Mouse (Mus musculus): ENCODE results near the gene Hbq1a.

Hbq1a gene

DNA sequence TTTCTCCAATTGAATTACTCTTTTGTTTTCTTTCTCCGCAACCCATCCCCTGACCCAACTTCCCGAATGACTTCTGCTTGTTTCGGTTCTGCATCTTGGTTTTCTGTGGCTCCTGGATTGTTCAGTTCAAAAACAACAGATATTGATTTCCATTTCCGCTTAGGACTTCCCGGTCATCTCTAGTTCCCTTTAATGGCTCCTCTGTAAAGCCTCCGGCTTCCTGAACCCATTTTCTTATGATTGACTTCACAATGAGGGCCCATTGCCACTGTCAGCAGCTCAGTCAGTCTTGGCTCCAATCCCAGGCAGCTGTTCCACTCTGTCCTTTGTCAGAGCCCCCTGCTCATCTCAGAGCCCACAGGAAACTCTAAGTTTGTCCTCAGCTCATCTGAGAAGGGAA is 31.2 kb downstream of the Hbq1a start:
- no peak for DNase-seq (ENCODE audit: low spot score)

DNA sequence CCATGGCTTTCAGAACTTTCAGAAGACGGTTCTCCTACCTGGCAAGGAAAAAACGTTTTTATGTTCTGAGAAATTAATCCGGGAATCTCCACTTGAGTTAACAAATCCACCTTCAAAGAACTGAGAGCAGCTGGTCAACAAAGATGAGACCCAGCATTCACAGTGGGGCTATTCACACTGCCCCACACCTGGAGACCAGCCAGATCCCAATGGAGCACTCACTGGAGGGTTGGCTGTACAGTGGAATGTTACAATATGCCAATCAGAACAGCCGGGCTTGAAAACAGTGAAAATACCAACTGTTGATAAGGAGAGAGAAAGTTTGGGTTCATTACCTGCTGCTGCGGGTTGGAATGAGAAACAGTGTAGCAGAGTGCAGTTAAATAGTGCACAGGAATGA is 32.0 kb downstream of the Hbq1a start:
- DNase-seq (ENCODE audit: low spot score): no peak

DNA sequence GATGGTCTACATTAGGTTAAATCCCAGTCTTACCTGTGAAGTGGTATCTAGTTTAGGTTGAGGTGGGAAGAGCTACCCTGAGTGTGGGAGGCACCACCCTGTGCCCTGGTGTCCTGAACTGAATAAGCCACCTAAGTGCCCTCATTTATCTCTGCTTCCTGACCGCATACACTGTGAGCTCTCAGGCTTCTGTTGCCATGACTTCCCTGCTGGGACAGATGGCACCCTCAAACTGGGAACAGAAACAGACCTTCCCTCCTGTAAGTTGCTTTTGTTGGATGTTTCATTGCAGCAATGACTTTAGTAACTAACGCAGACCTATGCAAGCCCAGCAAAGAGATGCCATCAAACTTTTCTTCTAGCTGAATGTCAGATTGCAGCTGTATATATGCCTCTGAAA is 33.4 kb downstream of the Hbq1a start:
- no peak for DNase-seq (ENCODE audit: low spot score)

GRCm38 (mm10) chr11:32336435-32336907 is 36.6 kb downstream of the Hbq1a start:
- no peak for DNase-seq (ENCODE audit: low spot score)

DNA sequence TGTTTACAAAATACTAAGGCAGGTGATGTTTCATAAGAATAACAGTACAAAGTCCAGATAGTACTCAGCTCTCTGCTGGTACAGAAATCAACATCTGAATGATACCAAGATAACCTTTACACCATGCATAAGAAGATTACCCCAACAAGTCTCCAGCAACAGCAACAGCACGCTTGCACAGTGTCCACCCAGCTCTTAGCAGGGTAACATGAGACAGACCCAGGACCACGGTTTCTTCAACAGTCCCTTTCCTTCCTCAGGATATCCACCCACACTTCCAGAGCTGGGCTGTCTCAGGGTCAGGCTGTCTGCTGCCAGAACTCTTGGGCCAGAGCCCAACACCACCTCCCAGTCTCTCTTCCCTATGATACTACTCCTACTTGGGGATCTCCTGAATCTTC is 39.3 kb downstream of the Hbq1a start:
- no peak for DNase-seq (ENCODE audit: low spot score)

DNA sequence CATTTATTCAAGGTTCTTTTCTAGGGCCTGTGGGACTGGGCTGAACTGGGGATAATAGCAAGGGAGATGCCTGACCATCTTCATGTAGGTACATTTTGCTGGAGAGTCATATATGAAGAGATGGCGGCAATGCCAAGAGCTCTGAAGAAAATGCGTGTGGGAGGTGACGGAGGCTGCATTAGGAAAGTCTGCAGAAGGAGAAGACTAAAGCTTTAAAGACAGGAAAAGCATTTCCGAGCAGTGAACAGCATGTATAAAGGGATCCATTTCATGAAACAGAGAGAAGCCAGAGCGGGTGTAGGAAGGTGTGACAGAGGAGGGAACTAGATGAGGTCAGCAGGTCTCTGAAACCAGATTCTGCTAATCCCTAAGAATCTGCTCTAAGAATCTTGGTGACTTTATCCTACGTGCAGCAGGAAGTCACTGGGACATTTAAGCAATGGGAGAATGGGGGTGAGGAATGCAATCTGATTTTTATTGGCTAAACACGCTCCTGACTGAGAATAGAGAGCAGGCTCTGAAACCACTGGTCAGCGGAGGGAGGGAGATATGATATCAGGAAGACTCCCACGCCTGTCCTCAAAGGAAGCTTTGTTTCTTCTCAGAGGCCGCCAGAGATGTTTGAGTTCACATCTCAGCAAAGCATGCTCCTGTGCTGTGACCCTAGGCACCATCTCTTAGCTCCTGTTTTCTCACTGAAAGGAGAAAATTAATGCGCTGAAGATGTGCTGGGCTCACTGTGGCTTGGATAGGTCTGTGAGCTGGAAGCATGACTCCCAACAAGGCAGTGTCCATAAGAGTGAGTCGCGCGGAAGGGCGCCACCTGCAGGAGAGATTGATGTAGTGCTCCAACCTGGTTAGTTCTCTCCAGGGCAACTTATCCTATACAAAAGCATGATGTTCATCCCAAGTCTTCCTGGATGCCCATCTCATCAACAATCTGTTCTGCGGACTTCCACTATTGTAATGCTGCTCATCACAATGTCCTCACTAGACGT is 40.9 kb downstream of the Hbq1a start:
- DNase-seq (ENCODE audit: low spot score): peak; percentile 53

DNA sequence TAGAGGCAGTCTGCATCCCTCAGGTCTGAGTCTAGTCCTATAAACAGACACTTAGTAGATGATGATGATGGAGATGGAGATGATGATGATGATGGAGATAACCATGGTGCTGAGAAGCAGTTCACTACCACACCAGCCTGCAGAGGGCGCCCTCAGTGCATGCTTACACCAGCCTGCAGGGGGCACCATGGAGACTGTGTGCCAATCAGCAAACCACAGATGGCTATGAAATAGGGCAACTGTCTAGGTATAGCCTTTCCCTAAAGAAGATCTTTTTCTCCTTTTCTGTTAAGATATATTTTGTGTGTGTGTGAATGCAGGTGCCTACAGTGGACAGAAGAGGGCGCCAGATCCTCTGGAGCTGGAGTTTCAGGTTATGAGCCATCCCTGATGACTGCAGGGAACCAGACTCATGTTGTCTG is 42.9 kb downstream of the Hbq1a start:
- DNase-seq (ENCODE audit: low spot score): peak; percentile 24

- no peak for DNase-seq (ENCODE audit: low spot score)
These were observed 43.5 kb downstream of the Hbq1a start for GRCm38 (mm10) chr11:32343350-32343749.

GRCm38 (mm10) chr11:32345504-32346297 is 45.8 kb downstream of the Hbq1a start:
- DNase-seq (ENCODE audit: low spot score): no peak

- no peak for DNase-seq (ENCODE audit: low spot score)
These were observed 47.4 kb downstream of the Hbq1a start for GRCm38 (mm10) chr11:32347264-32347606.

DNA sequence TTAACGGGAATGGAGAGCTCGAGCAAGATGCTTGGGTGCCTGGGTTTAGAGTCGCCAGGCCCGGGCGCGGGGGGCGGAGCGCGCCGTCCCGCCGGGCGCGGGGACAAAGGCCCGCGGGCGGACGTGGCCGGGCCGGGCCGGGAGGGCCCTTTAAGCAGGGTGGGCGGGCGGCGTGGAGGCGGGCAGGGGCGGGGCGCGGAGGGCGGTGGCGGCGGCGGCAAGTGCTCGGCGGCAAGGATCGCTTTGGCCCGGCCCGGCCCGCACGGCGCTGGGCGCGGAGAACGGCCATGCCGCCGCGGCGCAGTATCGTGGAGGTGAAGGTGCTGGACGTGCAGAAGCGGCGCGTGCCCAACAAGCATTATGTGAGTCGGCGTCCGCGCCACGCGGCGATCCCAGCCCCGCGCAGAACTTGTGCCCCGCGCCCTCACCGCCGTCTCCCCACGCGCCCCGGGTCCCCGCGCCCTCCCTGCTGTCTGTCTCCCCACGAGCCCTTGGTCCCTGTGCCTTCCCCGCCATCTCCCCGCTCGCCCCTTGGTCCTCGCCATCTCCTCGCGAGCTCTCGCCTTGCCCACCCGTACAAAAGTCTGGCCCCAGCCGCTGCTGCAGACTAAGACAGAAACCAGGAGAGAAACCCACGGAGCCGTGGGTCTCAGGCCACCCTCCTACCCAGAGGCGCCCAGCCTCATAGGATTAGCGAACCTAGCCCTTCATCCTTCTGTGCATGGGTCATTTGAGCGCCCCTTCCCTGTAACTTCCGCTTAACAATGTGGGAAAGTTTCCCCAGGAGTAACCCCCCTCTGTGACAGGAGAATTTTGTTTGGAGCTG is 48.0 kb downstream of the Hbq1a start, which contains the start of gene Sh3pxd2b:
Gene Sh3pxd2b, plus strand, starts transcription at position 214 of the 826 bp plus-strand sequence.
- DNase-seq (ENCODE audit: low spot score): peak; percentile 78

DNA sequence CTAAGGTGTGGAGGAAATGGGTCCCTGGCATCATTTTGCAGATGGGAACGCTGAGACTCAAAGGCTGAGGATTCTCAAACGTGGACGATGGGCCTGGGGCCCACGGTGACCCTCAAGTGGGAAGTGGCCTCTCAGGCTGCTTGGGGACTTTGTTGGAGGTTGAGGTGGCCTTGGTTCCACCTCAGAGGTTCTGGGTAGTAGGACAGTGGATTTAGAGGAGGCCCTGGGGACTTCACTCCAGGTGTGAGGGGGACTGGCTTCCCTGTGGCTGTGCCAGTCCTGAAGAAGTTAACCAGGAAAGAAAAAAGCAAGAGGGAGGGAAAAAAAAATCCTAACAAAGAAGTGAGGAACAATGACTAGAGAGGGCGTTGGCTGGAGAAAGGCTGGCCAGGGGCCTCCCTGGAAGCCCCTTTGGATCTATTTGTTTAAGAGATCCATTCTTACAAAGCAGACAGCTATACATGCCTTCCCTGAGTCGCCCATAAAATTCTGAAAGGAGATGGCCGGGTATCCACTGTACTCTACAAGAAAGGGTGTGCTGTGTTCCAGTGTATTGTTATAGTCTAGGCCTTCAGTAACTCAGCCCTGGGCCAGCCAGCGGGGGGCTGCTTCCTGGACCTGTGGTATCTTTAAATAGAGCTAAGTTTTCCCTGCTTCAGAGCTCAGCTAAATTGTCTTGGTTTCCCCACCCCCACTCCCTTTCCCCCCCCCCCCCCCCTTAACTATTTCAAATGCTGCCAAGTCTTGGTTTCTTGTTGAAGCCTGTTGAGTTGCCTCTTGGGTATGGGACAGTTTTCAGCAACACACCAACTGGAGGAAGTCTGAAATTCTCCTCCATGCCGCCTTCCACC is 48.8 kb downstream of the Hbq1a start:
- no peak for DNase-seq (ENCODE audit: low spot score)

DNA sequence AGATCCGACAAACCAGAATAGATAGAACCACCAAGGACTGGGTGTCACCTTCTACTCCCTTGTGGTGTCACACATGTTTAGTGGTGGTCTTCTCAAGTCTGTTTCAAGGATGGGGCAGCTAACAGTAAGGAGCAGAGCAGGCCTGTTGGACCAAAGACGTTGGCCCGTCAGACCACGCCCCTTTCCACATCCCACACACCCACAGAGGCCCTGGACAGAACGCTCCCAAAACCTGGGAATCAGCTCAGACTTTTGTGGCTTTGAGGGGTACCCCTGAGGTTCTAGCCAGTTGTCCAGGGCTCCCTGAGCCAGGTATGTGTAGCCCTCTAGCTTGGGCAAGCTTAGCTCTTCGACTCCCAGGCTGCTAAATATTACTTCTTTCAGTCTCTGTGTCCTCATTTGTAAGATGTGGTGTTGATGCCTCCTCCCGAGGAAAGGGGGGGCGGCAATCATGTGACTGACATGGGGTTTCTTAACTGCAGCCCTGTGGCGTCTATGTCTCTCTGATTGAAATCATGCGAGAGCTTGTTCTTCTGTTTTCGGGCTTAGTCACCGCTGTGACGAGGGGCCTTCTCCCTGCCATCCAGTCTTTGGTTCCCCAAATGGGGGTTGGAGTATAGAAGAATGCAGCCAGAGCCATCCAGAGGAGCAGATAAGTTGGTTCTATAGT is 49.5 kb downstream of the Hbq1a start:
- DNase-seq (ENCODE audit: low spot score): no peak
